Mouse (Mus musculus) right cerebral cortex, adult 18-20 months (tissue): ENCODE data around the gene Ptges.

Experiments used
- DNase-seq: peaks from one replicate; pipeline ENCODE4 v3.0.0; 2022; ENCODE audit warnings: mixed read lengths

Ptges gene

DNA sequence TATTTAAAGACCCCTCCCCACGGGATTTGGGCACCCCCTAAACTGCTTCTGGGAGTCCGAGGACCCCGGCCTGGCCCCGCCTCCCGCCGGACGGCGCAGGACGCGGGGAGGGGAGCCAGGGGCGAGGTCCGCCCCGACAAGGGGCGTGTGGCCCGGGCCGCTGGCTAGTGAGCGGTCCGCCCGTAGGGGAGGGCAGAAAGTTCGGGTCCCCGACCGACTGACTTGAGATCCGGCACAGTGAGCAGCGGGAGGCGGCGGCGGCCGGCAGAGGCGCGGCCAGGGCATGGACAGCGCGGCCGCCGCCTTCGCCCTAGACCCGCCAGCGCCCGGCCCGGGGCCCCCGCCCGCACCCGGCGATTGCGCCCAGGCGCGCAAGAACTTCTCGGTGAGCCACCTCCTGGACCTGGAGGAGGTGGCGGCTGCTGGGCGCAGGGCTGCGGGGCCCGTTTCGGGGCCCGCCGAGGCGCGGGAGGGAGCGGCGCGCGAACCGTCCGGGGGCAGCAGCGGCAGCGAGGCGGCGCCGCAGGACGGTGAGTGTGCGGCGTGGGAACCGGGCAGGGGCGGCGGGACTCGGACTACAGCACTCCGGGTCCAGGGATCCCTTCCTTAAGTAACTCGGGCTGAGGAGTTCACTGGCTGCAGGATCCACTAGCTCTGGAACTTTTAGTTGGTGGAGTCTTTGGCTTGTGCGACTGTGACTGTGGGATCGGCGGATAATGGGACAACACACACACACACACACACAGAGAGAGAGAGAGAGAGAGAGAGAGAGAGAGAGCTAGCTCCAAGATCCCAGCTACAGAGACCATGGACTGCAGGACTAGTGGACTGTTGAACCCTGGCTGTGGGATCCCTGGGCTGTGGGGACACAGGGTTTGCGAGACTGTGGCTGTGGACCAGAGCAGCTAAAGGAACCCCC is 84.3 kb downstream of the Ptges start:
- DNase-seq = no peak

DNA sequence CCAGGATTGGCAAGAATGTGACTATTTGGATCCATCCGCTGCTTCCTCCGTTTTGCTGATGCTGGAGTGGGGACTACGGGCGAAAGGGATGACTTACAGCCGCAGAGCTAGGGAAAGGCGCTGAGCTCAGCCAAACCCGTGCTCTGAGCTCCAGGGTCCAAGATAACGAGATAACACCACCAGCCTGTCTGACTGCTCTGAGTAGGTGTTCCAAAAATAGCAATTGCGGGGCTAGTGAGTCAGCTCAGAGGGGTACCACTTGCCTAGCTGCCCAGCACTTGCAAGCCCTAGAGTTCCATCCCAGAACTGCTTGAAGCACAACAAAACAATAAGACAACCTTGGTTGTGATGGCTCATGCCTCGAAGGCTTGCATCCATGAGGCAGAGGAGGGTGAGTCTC is 87.0 kb downstream of the Ptges start:
- no peak for DNase-seq
